Mouse (Mus musculus) forebrain, embryonic 10.5 days (tissue): Measurements from ENCODE around the gene Igfbp3. TPM values are rescaled to one million over a fixed set of nuclear protein-coding genes. Genes with fewer than 3 reads are reported as not detected.

Experiments used
- polyA plus RNA-seq: library from polyadenylated mRNA; unstranded; fragments of >200 nt; fragmentation: Nextera tagmentation; extraction: Ambion mirVana; gene quantifications from 2 replicates; pipeline ENCODE4 v1.2.1, GENCODE M21; 2016

Igfbp3 gene
- polyA plus RNA-seq, 1 experiment from 2014 or later: 16.6 TPM

Other genes starting within 250 kb of the Igfbp3 start
- 0.66 and 0.86 TPM in 2 replicates for gene Adcy1, start 150.4 kb downstream of the Igfbp3 start, polyA plus RNA-seq
- gene Gm11985, start 25.4 kb downstream of the Igfbp3 start, polyA plus RNA-seq: not detected in 2 replicates
- gene Igfbp1, start 16.1 kb downstream of the Igfbp3 start, polyA plus RNA-seq: 0.10 and 0.24 TPM in 2 replicates